Mouse (Mus musculus): Measurements from ENCODE around the gene Pex26. TPM values are rescaled to one million over a fixed set of nuclear protein-coding genes. Genes with fewer than 3 reads are reported as not detected.

Pex26 gene
- total and polyA plus RNA-seq, 3 experiments, result 6.9 to 9.9 TPM; not detected in 1

DNA sequence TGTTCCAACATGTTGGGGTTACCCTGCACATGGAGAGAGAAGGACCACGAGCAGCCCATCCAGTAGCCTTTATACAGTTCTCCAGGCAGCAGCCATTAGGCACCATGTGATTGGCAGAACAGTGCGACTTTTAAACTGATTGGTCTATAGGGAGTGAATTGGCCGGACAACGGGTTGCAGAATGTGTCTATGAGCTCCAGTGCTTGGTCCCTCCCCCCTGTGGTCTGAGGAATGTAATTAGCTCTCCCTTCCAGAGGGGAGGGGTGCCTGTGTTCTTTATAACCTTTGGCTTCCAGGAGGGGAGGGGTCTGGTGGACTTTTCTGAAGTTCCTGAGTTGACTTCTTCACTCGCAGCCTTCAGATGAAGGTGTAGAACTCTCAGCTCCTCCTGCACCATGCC is 18.6 kb downstream of the Pex26 start:
- no peaks in the 10 kb centered on the region for H3K4me1 ChIP-seq (ENCODE audit: control insufficient read depth in 1 of 2, insufficient read depth in 2 of 2, low read length in 2 of 2)
- no peaks in the 10 kb centered on the region for H3K9me3 ChIP-seq (replicated peaks; ENCODE audit: insufficient read depth, low read length)
- no peak overlapping the region for H3K4me3 ChIP-seq (ENCODE audit: control insufficient read depth in 1 of 2, insufficient read depth in 1 of 2, low read depth in 2 of 2, low read length in 2 of 2)
- TF ChIP-seq HCFC1 (IDR thresholded peaks at IDR 0.05; ENCODE audit: low read depth, low read length) (no peak), ETS1 (IDR thresholded peaks at IDR 0.05; ENCODE audit: low read depth, low read length) (no peak)
- H3K27ac ChIP-seq (ENCODE audit: control insufficient read depth, low read depth, low read length), result no peak overlapping the region
- H3K79me2 ChIP-seq (ENCODE audit: control insufficient read depth, insufficient read depth, low read length, poor library complexity), result no peaks in the 10 kb centered on the region
- DNase-seq (ENCODE audit: low read depth, low spot score), result no peak
- H3K27me3 ChIP-seq (ENCODE audit: control insufficient read depth in 1 of 2, insufficient read depth in 2 of 2, low read length in 2 of 2), result no peaks in the 10 kb centered on the region
- no peak overlapping the region for H3K9ac ChIP-seq (ENCODE audit: control insufficient read depth, low read depth, low read length, poor library complexity, severe bottlenecking)
- H3K36me3 ChIP-seq (ENCODE audit: control insufficient read depth in 1 of 2, insufficient read depth in 2 of 2, low read length in 2 of 2), result no peaks in the 10 kb centered on the region

DNA sequence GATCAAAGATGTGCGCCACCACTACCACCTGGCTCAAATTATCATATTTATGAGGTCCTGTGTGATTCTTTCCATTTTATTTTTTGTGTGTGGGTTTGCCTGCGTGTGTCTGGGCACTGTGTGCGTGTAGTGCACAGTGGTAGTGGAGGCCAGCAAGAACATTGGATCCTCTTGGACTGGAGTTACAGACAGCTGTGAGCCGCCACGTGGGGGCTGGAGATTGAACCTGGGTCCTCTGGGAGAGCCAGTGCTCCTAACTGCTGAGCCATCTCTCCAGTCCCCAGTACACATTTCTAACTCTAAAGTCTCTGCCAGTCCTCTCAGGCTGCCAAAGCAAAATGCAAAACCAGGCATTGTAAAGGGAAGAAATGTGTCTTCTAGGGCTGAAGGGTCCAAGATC is 23.0 kb downstream of the Pex26 start:
- Histone ChIP-seq H3K9me3 (replicated peaks; ENCODE audit: insufficient read depth, low read length) (no peaks in the 10 kb centered on the region), H3K27me3 (ENCODE audit: control insufficient read depth in 1 of 2, insufficient read depth in 2 of 2, low read length in 2 of 2) (no peaks in the 10 kb centered on the region), H3K4me3 (ENCODE audit: control insufficient read depth in 1 of 2, insufficient read depth in 1 of 2, low read depth in 2 of 2, low read length in 2 of 2) (no peak overlapping the region), H3K79me2 (ENCODE audit: control insufficient read depth, insufficient read depth, low read length, poor library complexity) (no peaks in the 10 kb centered on the region), H3K27ac (ENCODE audit: control insufficient read depth, low read depth, low read length) (no peak overlapping the region), H3K4me1 (ENCODE audit: control insufficient read depth in 1 of 2, insufficient read depth in 2 of 2, low read length in 2 of 2) (no peaks in the 10 kb centered on the region), H3K36me3 (ENCODE audit: control insufficient read depth in 1 of 2, insufficient read depth in 2 of 2, low read length in 2 of 2) (no peaks in the 10 kb centered on the region), H3K9ac (ENCODE audit: control insufficient read depth, low read depth, low read length, poor library complexity, severe bottlenecking) (no peak overlapping the region)
- DNase-seq (ENCODE audit: low read depth, low spot score), result no peak
- TF ChIP-seq RAD21 (IDR thresholded peaks at IDR 0.05; ENCODE audit: low read depth, low read length) (no peak), MAZ (IDR thresholded peaks at IDR 0.05; ENCODE audit: low read depth, low read length) (no peak), CHD2 (IDR thresholded peaks at IDR 0.05; ENCODE audit: low read length) (no peak), GATA1 (IDR thresholded peaks at IDR 0.05; ENCODE audit: low read depth, low read length) (no peak), RCOR1 (IDR thresholded peaks at IDR 0.05; ENCODE audit: low read depth, low read length) (no peak), JUND (IDR thresholded peaks at IDR 0.05; ENCODE audit: low read depth, low read length) (no peak), SIN3A (IDR thresholded peaks at IDR 0.05; ENCODE audit: low read length) (no peak), CTCF (IDR thresholded peaks at IDR 0.05 in 2 of 3, conservative IDR thresholded peaks at IDR 0.05 in 1 of 3; ENCODE audit: control insufficient read depth in 1 of 3, insufficient read depth in 1 of 3, low read depth in 2 of 3, low read length in 3 of 3, poor library complexity in 1 of 3, severe bottlenecking in 1 of 3) (no peak)

DNA sequence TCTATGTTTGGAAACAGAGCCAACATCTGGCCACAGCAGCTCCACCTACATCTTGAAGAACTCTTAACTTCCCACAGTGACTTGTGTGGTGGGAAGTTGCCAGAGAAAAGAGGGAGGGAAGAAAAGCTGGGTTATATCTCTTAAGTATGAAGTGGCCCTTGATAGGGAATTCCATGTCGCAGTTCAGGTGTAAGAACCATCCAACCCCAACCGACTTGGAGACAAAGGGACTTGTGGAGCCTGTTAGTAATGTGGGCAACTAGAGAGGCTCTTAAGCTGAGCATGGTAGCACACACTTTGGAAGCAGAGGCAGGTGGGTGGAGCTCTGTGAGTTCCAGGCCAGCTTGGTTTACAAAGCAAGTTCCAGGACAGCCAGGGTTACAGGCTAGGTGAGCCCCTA is 26.1 kb downstream of the Pex26 start:
- peaks cover 0 to 5% of the 10 kb centered on the region in 2 experiments; a peak in 2 of 4 replicates for H3K36me3 ChIP-seq (ENCODE audit: control insufficient read depth in 1 of 2, insufficient read depth in 2 of 2, low read length in 2 of 2)
- no peak for TF ChIP-seq POLR2A (IDR thresholded peaks at IDR 0.05; ENCODE audit: control insufficient read depth in 1 of 2, insufficient read depth in 1 of 2, low read depth in 1 of 2, low read length in 2 of 2, poor library complexity in 1 of 2)
- TF ChIP-seq CHD1 (IDR thresholded peaks at IDR 0.05; ENCODE audit: low read depth, low read length), result no peak
- TF ChIP-seq RCOR1 (IDR thresholded peaks at IDR 0.05; ENCODE audit: low read depth, low read length), result no peak
- TF ChIP-seq MXI1 (IDR thresholded peaks at IDR 0.05; ENCODE audit: low read depth, low read length), result no peak
- no peak for TF ChIP-seq ZKSCAN1 (IDR thresholded peaks at IDR 0.05; ENCODE audit: low read depth, low read length)
- no peak for TF ChIP-seq GATA1 (IDR thresholded peaks at IDR 0.05; ENCODE audit: low read depth, low read length)
- no peak for TF ChIP-seq ELF1 (IDR thresholded peaks at IDR 0.05; ENCODE audit: low read depth, low read length)
- TF ChIP-seq ZC3H11A (IDR thresholded peaks at IDR 0.05; ENCODE audit: low read depth, low read length), result no peak
- no peak for TF ChIP-seq KAT2A (conservative IDR thresholded peaks at IDR 0.05; ENCODE audit: low read depth, low read length)
- no peak for TF ChIP-seq MAZ (IDR thresholded peaks at IDR 0.05; ENCODE audit: low read depth, low read length)
- no peak for TF ChIP-seq GABPA (IDR thresholded peaks at IDR 0.05; ENCODE audit: low read depth, low read length)
- TF ChIP-seq TBP (IDR thresholded peaks at IDR 0.05; ENCODE audit: low read depth, low read length), result no peak
- no peak for TF ChIP-seq NELFE (IDR thresholded peaks at IDR 0.05; ENCODE audit: low read depth, low read length)
- TF ChIP-seq CHD2 (IDR thresholded peaks at IDR 0.05; ENCODE audit: low read length), result no peak
- TF ChIP-seq MEF2A (IDR thresholded peaks at IDR 0.05; ENCODE audit: extremely low read depth, insufficient replicate concordance, low read depth, low read length, poor library complexity, severe bottlenecking), result no peak
- no peak for TF ChIP-seq POLR2AphosphoS5 (IDR thresholded peaks at IDR 0.05; ENCODE audit: borderline replicate concordance, low read depth, low read length)
- no peak for TF ChIP-seq NRF1 (IDR thresholded peaks at IDR 0.05; ENCODE audit: insufficient read depth, low read depth, low read length, poor library complexity, severe bottlenecking)
- no peak for TF ChIP-seq E2F4 (IDR thresholded peaks at IDR 0.05; ENCODE audit: borderline replicate concordance, low read depth, low read length)
- no peak for TF ChIP-seq MYC (IDR thresholded peaks at IDR 0.05; ENCODE audit: low read depth, low read length)
- H3K9me3 ChIP-seq (replicated peaks; ENCODE audit: insufficient read depth, low read length), result no peaks in the 10 kb centered on the region
- no peak overlapping the region for H3K4me3 ChIP-seq (ENCODE audit: control insufficient read depth in 1 of 2, insufficient read depth in 1 of 2, low read depth in 2 of 2, low read length in 2 of 2)
- H3K27me3 ChIP-seq (ENCODE audit: control insufficient read depth in 1 of 2, insufficient read depth in 2 of 2, low read length in 2 of 2), result no peaks in the 10 kb centered on the region
- H3K4me1 ChIP-seq (ENCODE audit: control insufficient read depth in 1 of 2, insufficient read depth in 2 of 2, low read length in 2 of 2), result peaks cover 0 to 7% of the 10 kb centered on the region in 2 experiments; a peak in 2 of 4 replicates
- no peak overlapping the region for H3K9ac ChIP-seq (ENCODE audit: control insufficient read depth, low read depth, low read length, poor library complexity, severe bottlenecking)
- no peak overlapping the region for H3K27ac ChIP-seq (ENCODE audit: control insufficient read depth, low read depth, low read length)
- H3K79me2 ChIP-seq (ENCODE audit: control insufficient read depth, insufficient read depth, low read length, poor library complexity), result no peaks in the 10 kb centered on the region
- DNase-seq (ENCODE audit: low read depth, low spot score), result no peak

Measured in MEL (cell line).